ENCODE assay signal across 10 mouse cellular contexts in genomic region chr5:9449570-9449969, GRCm38 (mm10).
DNase-seq lines count a peak whose midpoint lies in the region; ATAC-seq and TF ChIP-seq lines count a peak whose summit lies in the region.
"Had no signal": no experiment of that assay in that cellular context is flagged by ENCODE, and none has a peak within 500 bp of the region (broad histone marks: within the 10 kb centered on the region; RNA-seq: fewer than 3 reads in every experiment).

No protein-coding gene starts in this region.

- no peak for TF ChIP-seq EP300 in heart, adult 2 months (IDR thresholded peaks at IDR 0.05; ENCODE audit: insufficient read depth, low read depth, low read length)
- no peak for TF ChIP-seq EP300 in liver, postnatal 0 days (IDR thresholded peaks at IDR 0.05; ENCODE audit: low read depth)

- intact Hi-C loops in heart, adult 2 months (cut with DNase I): no loop called here

- H3K4me1 ChIP-seq in heart, adult 2 months (ENCODE audit: control insufficient read depth, insufficient read depth, low read length): no peaks in the 10 kb centered on the region
- H3K4me1 ChIP-seq in cortical plate, adult 2 months (ENCODE audit: control insufficient read depth, insufficient read depth, low read length): no peaks in the 10 kb centered on the region; the same call in 1 of the 2 replicates
- no peaks in the 10 kb centered on the region for H3K4me1 ChIP-seq in liver, postnatal 0 days (ENCODE audit: insufficient read depth)
- H3K4me1 ChIP-seq in kidney, embryonic 14.5 days (ENCODE audit: control insufficient read depth, insufficient read depth, low read length): no peaks in the 10 kb centered on the region
- H3K4me1 ChIP-seq: megakaryocyte, embryonic 14.5 days had no signal

- H3K36me3 ChIP-seq in heart, adult 2 months (ENCODE audit: control insufficient read depth, insufficient read depth, low read length): no peaks in the 10 kb centered on the region
- H3K36me3 ChIP-seq in liver, postnatal 0 days (replicated peaks; ENCODE audit: insufficient read depth, low read length): no peaks in the 10 kb centered on the region
- H3K36me3 ChIP-seq in kidney, embryonic 14.5 days (ENCODE audit: control insufficient read depth, insufficient read depth, low read length): no peaks in the 10 kb centered on the region

- TF ChIP-seq POLR2A in heart, adult 2 months (IDR thresholded peaks at IDR 0.05; ENCODE audit: insufficient read depth, low read depth, low read length): no peak
- no peak for TF ChIP-seq POLR2A in cortical plate, adult 2 months (IDR thresholded peaks at IDR 0.05; ENCODE audit: extremely low read depth, insufficient read depth, low read length)

- ATAC-seq in liver, postnatal 0 days: no peak
- no peak for ATAC-seq in kidney, embryonic 14.5 days (ENCODE audit: low FRiP score, low TSS enrichment)

- H3K4me2 ChIP-seq in liver, postnatal 0 days (ENCODE audit: low read depth, low read length): no peak overlapping the region
- H3K4me2 ChIP-seq in kidney, embryonic 14.5 days (replicated peaks; ENCODE audit: low read depth, low read length): no peak overlapping the region

- no peaks in the 10 kb centered on the region for H3K79me2 ChIP-seq in heart, adult 2 months (replicated peaks; ENCODE audit: control insufficient read depth, insufficient read depth, low read length)

- H3K27me3 ChIP-seq in heart, adult 2 months (ENCODE audit: control insufficient read depth, insufficient read depth, low read length): no peaks in the 10 kb centered on the region
- H3K27me3 ChIP-seq in liver, postnatal 0 days (ENCODE audit: insufficient read depth, low read length): no peaks in the 10 kb centered on the region
- no peaks in the 10 kb centered on the region for H3K27me3 ChIP-seq in kidney, embryonic 14.5 days (ENCODE audit: control insufficient read depth, insufficient read depth, low read length)
- H3K27me3 ChIP-seq: megakaryocyte, embryonic 14.5 days had no signal

- no peak overlapping the region for H3K4me3 ChIP-seq in heart, adult 2 months
- H3K4me3 ChIP-seq in cortical plate, adult 2 months (ENCODE audit: insufficient read depth, low read length): no peak overlapping the region
- H3K4me3 ChIP-seq in liver, postnatal 0 days (ENCODE audit: low read depth, low read length): no peak overlapping the region
- H3K4me3 ChIP-seq in kidney, embryonic 14.5 days (ENCODE audit: low read length): no peak overlapping the region
- H3K4me3 ChIP-seq: megakaryocyte, embryonic 14.5 days had no signal

- TF ChIP-seq CTCF in heart, adult 2 months (IDR thresholded peaks at IDR 0.05): peak; percentile 55
- TF ChIP-seq CTCF in cortical plate, adult 2 months (IDR thresholded peaks at IDR 0.05; ENCODE audit: extremely low read depth, insufficient read depth, low read length): peak; percentile 68
- no peak for TF ChIP-seq CTCF in liver, postnatal 0 days (IDR thresholded peaks at IDR 0.05; ENCODE audit: low read depth)

- DNase-seq in heart, adult 2 months: no peak
- DNase-seq in heart, adult 11 months: no peak
- DNase-seq in Muller cell, postnatal 12 days (ENCODE audit: inconsistent ontology term): peak; percentile 48
- peak; percentile 54 for DNase-seq in retina, embryonic 14.5 days (ENCODE audit: low spot score)
- no peak for DNase-seq in liver, postnatal 0 days
- no peak for DNase-seq in liver
- DNase-seq: heart, adult 18-20 months had no signal

- no peak overlapping the region for H3K9ac ChIP-seq in heart, adult 2 months (ENCODE audit: low read depth, low read length)
- no peak overlapping the region for H3K9ac ChIP-seq in liver, postnatal 0 days (replicated peaks)
- H3K9ac ChIP-seq in kidney, embryonic 14.5 days (ENCODE audit: low read depth, low read length): no peak overlapping the region

- 62% methylated on average over 5 of the region's 5 CpGs for WGBS in heart, adult 2 months
- 61% methylated on average over 5 of the region's 5 CpGs for WGBS in liver, postnatal 0 days (ENCODE audit: insufficient replicate concordance)
- WGBS in kidney, embryonic 14.5 days: 72% methylated on average over 5 of the region's 5 CpGs

- no peak overlapping the region for H3K27ac ChIP-seq in heart, adult 2 months
- no peak overlapping the region for H3K27ac ChIP-seq in cortical plate, adult 2 months (ENCODE audit: insufficient read depth, low read length)
- H3K27ac ChIP-seq in liver, postnatal 0 days (ENCODE audit: low read depth): no peak overlapping the region
- H3K27ac ChIP-seq in kidney, embryonic 14.5 days (ENCODE audit: low read depth, low read length): no peak overlapping the region

- no peaks in the 10 kb centered on the region for H3K9me3 ChIP-seq in liver, postnatal 0 days (ENCODE audit: low read length)
- H3K9me3 ChIP-seq in kidney, embryonic 14.5 days (ENCODE audit: control insufficient read depth, low read length): no peaks in the 10 kb centered on the region

Comparison
In these comparisons a context has a peak if more than half of its experiments do, and no peak if none do; other contexts are left out.
1. DNase-seq: peak in Muller cell, postnatal 12 days (single experiment) and retina, embryonic 14.5 days (single experiment); none in heart, adult 2 months (0 of 2), heart, adult 11 months (single experiment), liver, postnatal 0 days (single experiment) and liver (single experiment).